Mouse (Mus musculus): ENCODE data around the gene Zg16.
A peak's percentile ranks its signal among the peaks of the same experiment; 100 is the strongest.

DNA sequence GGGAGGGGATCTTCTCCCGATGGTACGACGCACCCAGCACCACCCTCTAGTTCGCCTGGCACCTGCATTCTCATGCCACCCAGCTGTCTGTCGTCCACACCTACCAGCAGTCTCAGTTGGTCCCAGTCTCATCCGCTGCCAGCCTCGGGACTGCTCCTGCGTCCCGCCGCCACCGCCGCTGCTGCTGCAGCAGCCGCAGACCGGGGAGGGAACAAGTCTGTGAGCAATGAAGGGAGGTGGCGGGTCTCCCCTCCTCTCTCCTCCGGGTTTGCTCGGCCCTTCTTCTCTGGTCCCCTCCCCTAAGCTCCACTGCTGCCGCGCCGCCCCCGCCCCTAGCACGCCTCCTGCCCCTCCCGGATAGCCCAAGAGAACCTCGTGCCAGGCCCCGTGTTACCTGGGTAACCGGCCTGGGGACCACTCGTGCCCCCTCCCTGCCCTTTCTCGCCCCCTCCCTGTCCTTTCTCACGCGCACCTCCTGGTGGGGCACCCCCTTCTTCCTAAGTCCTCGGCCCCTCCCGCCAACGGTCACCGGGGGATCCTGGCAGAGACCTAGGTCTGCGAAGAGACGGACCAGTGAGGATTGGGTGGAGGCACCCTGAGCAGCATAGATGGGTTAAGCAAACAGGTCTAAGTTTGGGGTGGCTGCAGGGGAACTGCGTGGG is 66.1 kb downstream of the Zg16 start, which contains the start of the genes Gm42742 and Prrt2:
- peak; percentile 9; the same call in 1 of the 2 replicates for TF ChIP-seq CTCF (IDR thresholded peaks at IDR 0.05)
- TF ChIP-seq EP300 (IDR thresholded peaks at IDR 0.05), result no peak
